18 mouse cellular contexts compared by ENCODE assay signal in genomic region chr10:97452886-97453285, GRCm38 (mm10).
"Had no signal": no experiment of that assay in that cellular context is flagged by ENCODE, and none has a peak within 500 bp of the region (broad histone marks: within the 10 kb centered on the region; RNA-seq: fewer than 3 reads in every experiment).

No protein-coding gene starts in this region.

- H3K27ac ChIP-seq: intestine, embryonic 15.5 days; left cerebral cortex, adult 2 months; liver, embryonic 13.5 days; midbrain, embryonic 13.5 days; stomach, embryonic 15.5 days had no signal

- H3K4me2 ChIP-seq: intestine, embryonic 15.5 days; liver, embryonic 13.5 days; midbrain, embryonic 13.5 days; stomach, embryonic 15.5 days had no signal

- DNase-seq: kidney, adult 11 months; kidney, adult 8-10 months; kidney, postnatal 14 days; layer of hippocampus, postnatal 36 days; liver, embryonic 13.5 days; lung, adult 2 months; lung, postnatal 14 days; lung, postnatal 4 days; right cerebral cortex, postnatal 25 days; spleen, adult 18-20 months; thymus, adult 18-20 months; thymus, postnatal 36 days had no signal

- H3K4me3 ChIP-seq: intestine, embryonic 15.5 days; left cerebral cortex, adult 2 months; liver, embryonic 13.5 days; midbrain, embryonic 13.5 days; myocyte; stomach, embryonic 15.5 days had no signal

- H3K9ac ChIP-seq: intestine, embryonic 15.5 days; liver, embryonic 13.5 days; midbrain, embryonic 13.5 days; stomach, embryonic 15.5 days had no signal

- H3K4me1 ChIP-seq: intestine, embryonic 15.5 days; liver, embryonic 13.5 days; midbrain, embryonic 13.5 days; stomach, embryonic 15.5 days had no signal

- H3K36me3 ChIP-seq: intestine, embryonic 15.5 days; liver, embryonic 13.5 days; midbrain, embryonic 13.5 days; stomach, embryonic 15.5 days had no signal

- ATAC-seq: intestine, embryonic 15.5 days; midbrain, embryonic 13.5 days; midbrain, embryonic 16.5 days had no signal

- H3K9me3 ChIP-seq: intestine, embryonic 15.5 days; liver, embryonic 13.5 days; midbrain, embryonic 13.5 days; stomach, embryonic 15.5 days had no signal

- H3K27me3 ChIP-seq: intestine, embryonic 15.5 days; liver, embryonic 13.5 days; midbrain, embryonic 13.5 days; stomach, embryonic 15.5 days had no signal
